12 mouse cellular contexts compared by ENCODE assay signal in genomic region chr3:152121169-152122009, GRCm38 (mm10). TPM values are rescaled to one million over a fixed set of nuclear protein-coding genes. Genes with fewer than 3 reads are reported as not detected.
DNase-seq lines count a peak whose midpoint lies in the region; ATAC-seq and TF ChIP-seq lines count a peak whose summit lies in the region.
"Had no signal": no experiment of that assay in that cellular context is flagged by ENCODE, and none has a peak within 500 bp of the region (broad histone marks: within the 10 kb centered on the region; RNA-seq: fewer than 3 reads in every experiment).

No protein-coding gene starts in this region.

- peak overlapping the region; percentile 67 for H3K9ac ChIP-seq in heart, embryonic 13.5 days
- no peak overlapping the region for H3K9ac ChIP-seq in ES-Bruce4 (ENCODE audit: low read depth, poor library complexity, severe bottlenecking)
- H3K9ac ChIP-seq in liver, postnatal 0 days (replicated peaks): peak overlapping the region; percentile 53

- 62% methylated on average over 11 of the region's 11 CpGs for WGBS in heart, embryonic 13.5 days
- 72% methylated on average over 11 of the region's 11 CpGs for WGBS in liver, postnatal 0 days (ENCODE audit: insufficient replicate concordance)

- H3K4me1 ChIP-seq in heart, embryonic 13.5 days: peaks cover 54% of the 10 kb centered on the region
- peaks cover 11% of the 10 kb centered on the region for H3K4me1 ChIP-seq in ES-Bruce4 (ENCODE audit: control insufficient read depth, insufficient read depth, low read length)
- peaks cover 19% of the 10 kb centered on the region for H3K4me1 ChIP-seq in liver, postnatal 0 days (ENCODE audit: insufficient read depth)

- no peaks in the 10 kb centered on the region for H3K9me3 ChIP-seq in heart, embryonic 13.5 days
- no peaks in the 10 kb centered on the region for H3K9me3 ChIP-seq in ES-Bruce4 (replicated peaks; ENCODE audit: control insufficient read depth, insufficient read depth, low read length, poor library complexity, severe bottlenecking)
- no peaks in the 10 kb centered on the region for H3K9me3 ChIP-seq in liver, postnatal 0 days (ENCODE audit: low read length)

- no peak for ATAC-seq in heart, embryonic 13.5 days (ENCODE audit: extremely low read depth, insufficient number of reproducible peaks, low FRiP score, low TSS enrichment)
- peak; percentile 55 for ATAC-seq in erythroblast, adult 5-6 weeks (replicated peaks; ENCODE audit: low FRiP score, poor library complexity, severe bottlenecking)
- ATAC-seq in liver, postnatal 0 days: no peak
- ATAC-seq: inflammation-experienced regulatory T-cells, adult 6 months had no signal

- TF ChIP-seq CTCF in ES-Bruce4 (IDR thresholded peaks at IDR 0.05; ENCODE audit: low read depth, low read length): no peak
- no peak for TF ChIP-seq CTCF in liver, postnatal 0 days (IDR thresholded peaks at IDR 0.05; ENCODE audit: low read depth)
- no peak for TF ChIP-seq CTCF in layer of hippocampus, adult 2 months (conservative IDR thresholded peaks at IDR 0.05)

- peak overlapping the region; percentile 93 for H3K27ac ChIP-seq in heart, embryonic 13.5 days (replicated peaks)
- H3K27ac ChIP-seq in ES-Bruce4 (ENCODE audit: insufficient read depth, low read length): peak overlapping the region; percentile 66; the same call in 1 of the 2 replicates
- peak overlapping the region; percentile 78 for H3K27ac ChIP-seq in liver, postnatal 0 days (ENCODE audit: low read depth)
- no peak overlapping the region for H3K27ac ChIP-seq in layer of hippocampus, adult 2 months

- no peak overlapping the region for H3K4me3 ChIP-seq in heart, embryonic 13.5 days
- no peak overlapping the region for H3K4me3 ChIP-seq in ES-Bruce4 (ENCODE audit: low read depth, low read length)
- H3K4me3 ChIP-seq in liver, postnatal 0 days (ENCODE audit: low read depth, low read length): no peak overlapping the region
- no peak overlapping the region for H3K4me3 ChIP-seq in layer of hippocampus, adult 2 months

- H3K4me2 ChIP-seq in heart, embryonic 13.5 days: peak overlapping the region; percentile 53
- peak overlapping the region; percentile 44 for H3K4me2 ChIP-seq in liver, postnatal 0 days (ENCODE audit: low read depth, low read length)
- H3K4me2 ChIP-seq: midbrain, embryonic 11.5 days had no signal

- no peak for DNase-seq in heart, postnatal 4 days
- DNase-seq in liver, postnatal 0 days: no peak
- no peak for DNase-seq in retina, postnatal 1 day
- no peak for DNase-seq in gastrocnemius, postnatal 4 days (ENCODE audit: low spot score in 2 of 2)
- no peak for DNase-seq in layer of hippocampus, adult 2 months (ENCODE audit: low spot score in 2 of 2)
- DNase-seq: cerebellum, adult 9-11 months; spleen, adult 18-20 months had no signal

- H3K27me3 ChIP-seq in heart, embryonic 13.5 days (replicated peaks): no peaks in the 10 kb centered on the region
- no peaks in the 10 kb centered on the region for H3K27me3 ChIP-seq in ES-Bruce4 (ENCODE audit: control insufficient read depth, insufficient read depth, low read length, poor library complexity, severe bottlenecking)
- H3K27me3 ChIP-seq in liver, postnatal 0 days (ENCODE audit: insufficient read depth, low read length): no peaks in the 10 kb centered on the region

- TF ChIP-seq POLR2A in ES-Bruce4 (IDR thresholded peaks at IDR 0.05; ENCODE audit: insufficient read depth, low read length): no peak

- no peak for TF ChIP-seq EP300 in ES-Bruce4 (IDR thresholded peaks at IDR 0.05; ENCODE audit: insufficient read depth, low read depth, low read length)
- no peak for TF ChIP-seq EP300 in liver, postnatal 0 days (IDR thresholded peaks at IDR 0.05; ENCODE audit: low read depth)

- H3K36me3 ChIP-seq in heart, embryonic 13.5 days: peaks cover 2% of the 10 kb centered on the region; the same call in 1 of the 2 replicates
- no peaks in the 10 kb centered on the region for H3K36me3 ChIP-seq in ES-Bruce4 (ENCODE audit: control insufficient read depth, insufficient read depth, low read length, poor library complexity, severe bottlenecking)
- no peaks in the 10 kb centered on the region for H3K36me3 ChIP-seq in liver, postnatal 0 days (replicated peaks; ENCODE audit: insufficient read depth, low read length)

RNA-seq across cellular contexts. Expression of gene Gipc2, which starts 44.6 kb away (rescaled TPM):
- 3.2 and 4.6 TPM in 2 replicates for polyA plus RNA-seq in heart, embryonic 13.5 days (2015; fragmentation: Nextera tagmentation; extraction: Ambion mirVana)
- 1 to 10 TPM; 3.5 to 4.6 TPM for total RNA-seq in heart, postnatal 4 days (2021)
- 17.1 and 19.9 TPM in 2 replicates for polyA plus RNA-seq in ES-Bruce4 (2011; ENCODE audit: insufficient read depth, insufficient read length, low read depth, missing spikeins)
- not detected in 2 replicates for total RNA-seq in erythroblast, adult 5-6 weeks (2015; ENCODE audit: low replicate concordance)
- total RNA-seq in erythroblast, adult 5-6 weeks (2017; ENCODE audit: low replicate concordance): 2.4 and 4.7 TPM in 2 replicates
- polyA plus RNA-seq in liver, postnatal 0 days (2015; fragmentation: Nextera tagmentation; extraction: Ambion mirVana): 3.5 and 5.0 TPM in 2 replicates
- total RNA-seq in gastrocnemius, postnatal 4 days (2021): 1 to 10 TPM in 1 of 2 experiments, under 1 TPM in 1; 0.86 to 1.4 TPM
- 1 to 10 TPM in 1 of 2 experiments, under 1 TPM in 1; 0.98 to 1.3 TPM for total RNA-seq in layer of hippocampus, adult 2 months (2021)
- polyA plus RNA-seq: inflammation-experienced regulatory T-cells, adult 6 months had no signal
